Mouse (Mus musculus): ENCODE measurements around the gene Kpna3. TPM values are rescaled to one million over a fixed set of nuclear protein-coding genes. Genes with fewer than 3 reads are reported as not detected.

Gene Kpna3
- polyA plus RNA-seq, 1 experiment from 2014 or later = 22.5 TPM

DNA sequence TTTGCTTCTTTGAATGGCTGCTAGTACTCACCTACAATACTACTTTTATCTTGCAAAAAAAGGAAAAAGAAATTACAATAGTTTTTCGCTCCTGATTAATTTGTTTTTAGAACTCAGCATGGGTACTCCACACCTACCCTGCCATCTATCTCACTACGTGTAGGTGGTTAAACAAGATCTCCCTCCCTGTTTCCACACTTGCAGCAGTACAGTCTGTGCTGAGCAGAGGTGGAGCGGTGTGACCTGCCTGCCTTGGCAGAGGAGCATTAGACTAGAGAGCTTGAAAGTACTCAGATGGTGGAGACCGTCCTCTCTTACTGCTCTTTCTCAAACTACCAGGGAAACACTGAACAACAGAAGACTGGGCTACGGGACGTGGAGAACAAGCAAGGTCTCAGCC, 44.9 kb downstream of the Kpna3 start:
- 81% methylated on average over 6 of the region's 6 CpGs for WGBS (ENCODE audit: insufficient replicate concordance)
- no peaks in the 10 kb centered on the region for H3K27me3 ChIP-seq
- H3K9ac ChIP-seq = no peak overlapping the region
- H3K27ac ChIP-seq (replicated peaks) = no peak overlapping the region
- H3K4me2 ChIP-seq = no peak overlapping the region
- no peaks in the 10 kb centered on the region for H3K4me1 ChIP-seq (replicated peaks)
- no peak for ATAC-seq (ENCODE audit: insufficient read depth)
- H3K36me3 ChIP-seq (replicated peaks) = peaks cover 31% of the 10 kb centered on the region
- no peaks in the 10 kb centered on the region for H3K9me3 ChIP-seq (replicated peaks)
- H3K4me3 ChIP-seq (replicated peaks) = no peak overlapping the region

DNA sequence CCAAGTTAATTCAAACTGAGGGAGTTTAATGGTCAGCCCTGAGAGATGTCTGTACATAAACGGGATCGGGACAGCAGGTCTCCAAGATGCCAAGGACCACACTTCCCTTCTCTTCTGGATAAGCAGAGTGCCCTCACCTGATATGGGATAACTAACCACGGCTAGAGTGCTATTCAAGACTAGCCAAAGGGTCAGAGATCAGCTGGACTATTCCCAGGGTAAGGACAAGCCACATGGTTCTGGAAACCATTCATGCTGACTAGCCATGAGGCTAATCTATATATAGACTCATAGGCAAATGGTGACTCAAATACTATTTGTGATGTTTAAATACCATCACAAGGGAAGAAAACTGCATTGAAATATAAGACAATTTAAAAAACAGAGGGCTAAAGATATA, 49.1 kb downstream of the Kpna3 start:
- no peak overlapping the region for H3K27ac ChIP-seq (replicated peaks)
- H3K4me2 ChIP-seq = no peak overlapping the region
- no peak overlapping the region for H3K4me3 ChIP-seq (replicated peaks)
- H3K36me3 ChIP-seq (replicated peaks) = peaks cover 34% of the 10 kb centered on the region
- no peak for ATAC-seq (ENCODE audit: insufficient read depth)
- no peaks in the 10 kb centered on the region for H3K9me3 ChIP-seq (replicated peaks)
- H3K4me1 ChIP-seq (replicated peaks) = no peaks in the 10 kb centered on the region
- H3K9ac ChIP-seq = no peak overlapping the region
- WGBS (ENCODE audit: insufficient replicate concordance) = 72% methylated on average over 3 of the region's 3 CpGs
- H3K27me3 ChIP-seq = no peaks in the 10 kb centered on the region

DNA sequence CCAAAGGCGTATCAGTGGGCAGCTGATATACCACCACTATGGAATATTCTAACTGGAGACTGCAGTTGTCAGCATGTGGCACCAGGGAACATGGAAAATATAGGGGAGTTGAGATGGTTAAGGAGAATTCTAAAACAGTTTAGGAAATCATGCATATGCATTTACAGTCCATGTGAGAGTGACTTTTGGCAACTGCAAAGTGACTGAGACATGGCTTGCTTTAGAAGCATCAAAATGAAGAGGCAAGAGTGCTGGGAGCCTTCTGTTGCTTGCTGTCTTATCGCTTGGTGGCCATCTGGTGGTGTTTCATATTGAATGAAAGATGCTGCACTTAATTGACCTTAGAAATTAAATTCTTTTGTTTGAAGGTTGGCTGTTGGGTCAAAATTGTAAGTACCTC, 72.4 kb downstream of the Kpna3 start:
- Histone ChIP-seq H3K36me3 (replicated peaks) (peaks cover 39% of the 10 kb centered on the region), H3K9me3 (replicated peaks) (no peaks in the 10 kb centered on the region), H3K4me3 (replicated peaks) (no peak overlapping the region), H3K4me2 (no peak overlapping the region), H3K27ac (replicated peaks) (no peak overlapping the region), H3K27me3 (no peaks in the 10 kb centered on the region), H3K4me1 (replicated peaks) (no peaks in the 10 kb centered on the region), H3K9ac (no peak overlapping the region)
- WGBS (ENCODE audit: insufficient replicate concordance) = 79% methylated on average over 2 of the region's 2 CpGs
- ATAC-seq (ENCODE audit: insufficient read depth) = no peak

DNA sequence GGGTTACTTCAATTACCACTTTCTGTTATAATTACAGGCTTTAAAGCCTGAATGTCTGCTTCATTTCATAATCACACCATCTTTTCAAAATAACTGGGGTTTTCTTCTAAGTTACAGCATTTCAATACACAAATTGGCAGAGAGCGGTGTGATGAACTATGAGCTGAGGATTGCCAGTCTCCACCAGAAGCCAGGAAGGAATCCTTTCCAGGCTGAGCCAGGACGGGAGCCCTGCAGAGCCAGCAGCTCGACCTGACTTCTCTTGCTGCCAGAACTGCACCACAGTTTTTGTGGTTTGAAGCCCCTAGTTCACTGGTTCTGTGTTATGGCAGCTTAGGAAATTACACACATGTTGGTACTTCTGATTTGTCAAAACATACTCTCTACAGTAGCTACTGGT, 75.0 kb downstream of the Kpna3 start:
- ATAC-seq (ENCODE audit: insufficient read depth) = no peak

DNA sequence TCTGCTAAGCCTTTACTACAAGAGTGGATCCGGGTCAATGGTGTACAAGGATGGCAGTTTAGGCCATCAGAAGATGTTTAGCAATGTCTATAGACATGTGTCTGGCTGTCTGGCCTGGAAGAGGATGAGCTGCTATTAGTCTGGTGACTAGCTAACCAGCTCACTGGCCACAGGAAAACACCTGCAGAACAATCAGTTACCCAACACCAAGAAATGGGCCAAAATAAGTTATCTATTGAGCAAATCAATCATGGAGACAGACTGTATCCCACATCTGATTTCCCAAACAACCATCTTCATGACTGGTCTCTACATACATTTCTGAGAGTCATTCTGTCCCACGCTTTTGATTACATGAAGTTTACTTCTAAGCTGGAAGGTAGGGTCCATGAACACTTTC, 75.9 kb downstream of the Kpna3 start:
- Histone ChIP-seq H3K9me3 (replicated peaks) (no peaks in the 10 kb centered on the region), H3K4me2 (no peak overlapping the region), H3K27ac (replicated peaks) (no peak overlapping the region), H3K4me3 (replicated peaks) (no peak overlapping the region), H3K36me3 (replicated peaks) (peaks cover 13% of the 10 kb centered on the region), H3K9ac (no peak overlapping the region), H3K4me1 (replicated peaks) (peaks cover 24% of the 10 kb centered on the region), H3K27me3 (no peaks in the 10 kb centered on the region)
- 87% methylated on average over 2 of the region's 2 CpGs for WGBS (ENCODE audit: insufficient replicate concordance)
- ATAC-seq (ENCODE audit: insufficient read depth) = no peak

More for the DNA sequence above, 75.0 kb downstream of the Kpna3 start:
- H3K4me2 ChIP-seq = no peak overlapping the region
- WGBS (ENCODE audit: insufficient replicate concordance) = 81% methylated on average over 3 of the region's 3 CpGs
- peaks cover 22% of the 10 kb centered on the region for H3K4me1 ChIP-seq (replicated peaks)
- H3K9ac ChIP-seq = no peak overlapping the region
- H3K4me3 ChIP-seq (replicated peaks) = no peak overlapping the region
- no peak overlapping the region for H3K27ac ChIP-seq (replicated peaks)
- H3K27me3 ChIP-seq = no peaks in the 10 kb centered on the region
- H3K9me3 ChIP-seq (replicated peaks) = no peaks in the 10 kb centered on the region
- H3K36me3 ChIP-seq (replicated peaks) = peaks cover 15% of the 10 kb centered on the region

DNA sequence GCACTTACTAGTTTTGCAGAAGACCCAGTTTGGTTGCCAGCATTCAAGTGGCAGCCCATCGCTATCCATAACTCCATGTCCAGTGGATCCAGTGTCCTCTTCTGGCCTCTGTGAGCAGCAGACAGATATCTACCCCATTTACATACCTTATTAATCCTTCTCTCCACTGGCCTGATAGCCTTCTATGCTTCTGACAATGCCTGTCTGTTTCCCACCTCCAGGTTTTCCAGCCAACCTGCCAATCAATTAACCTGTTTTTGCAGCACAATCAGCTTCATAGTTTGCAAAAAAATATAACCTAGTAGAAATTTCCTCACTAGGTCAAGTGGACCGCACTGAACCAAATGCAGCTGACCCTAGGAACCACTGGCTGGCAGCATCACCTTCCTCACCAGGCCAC, 77.4 kb downstream of the Kpna3 start:
- Histone ChIP-seq H3K27me3 (no peaks in the 10 kb centered on the region), H3K4me2 (no peak overlapping the region), H3K4me1 (replicated peaks) (peaks cover 24% of the 10 kb centered on the region), H3K36me3 (replicated peaks) (peaks cover 10% of the 10 kb centered on the region), H3K4me3 (replicated peaks) (no peak overlapping the region), H3K9me3 (replicated peaks) (no peaks in the 10 kb centered on the region), H3K9ac (no peak overlapping the region), H3K27ac (replicated peaks) (no peak overlapping the region)
- 85% methylated on average over 2 of the region's 2 CpGs for WGBS (ENCODE audit: insufficient replicate concordance)
- ATAC-seq (ENCODE audit: insufficient read depth) = no peak

DNA sequence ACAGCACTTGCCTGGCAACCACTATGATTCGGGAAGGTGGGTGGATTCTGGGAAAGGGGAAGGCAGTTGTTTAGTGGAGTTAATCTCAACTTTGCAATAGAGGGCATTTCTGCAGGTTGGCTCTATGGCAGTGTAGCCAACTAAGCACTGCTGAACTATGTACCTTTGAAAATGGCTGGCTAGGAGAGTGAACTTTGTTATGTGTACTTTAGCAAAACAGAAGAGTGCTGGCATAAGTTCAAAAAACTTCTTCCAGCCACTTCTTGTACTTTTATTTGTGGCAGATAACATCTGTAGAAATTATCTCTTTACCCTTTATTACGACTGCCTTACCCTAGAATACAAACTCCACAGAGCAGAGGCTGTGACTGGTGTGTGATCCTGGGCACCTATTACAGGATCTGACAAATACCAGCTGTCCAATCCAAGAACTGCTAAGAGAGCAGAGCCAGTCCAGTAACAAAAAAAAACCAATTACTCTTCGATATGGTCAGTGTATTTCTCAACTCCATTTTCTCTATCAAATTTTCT, 78.6 kb downstream of the Kpna3 start:
- H3K4me3 ChIP-seq (replicated peaks) = peak overlapping the region; percentile 72; the same call in 1 of the 2 replicates
- WGBS (ENCODE audit: insufficient replicate concordance) = 44% methylated on average over 3 of the region's 3 CpGs
- H3K36me3 ChIP-seq (replicated peaks) = peaks cover 3% of the 10 kb centered on the region
- peaks cover 24% of the 10 kb centered on the region for H3K4me1 ChIP-seq (replicated peaks)
- H3K27ac ChIP-seq (replicated peaks) = peak overlapping the region; percentile 82
- peak overlapping the region; percentile 93 for H3K4me2 ChIP-seq
- H3K9me3 ChIP-seq (replicated peaks) = no peaks in the 10 kb centered on the region
- no peaks in the 10 kb centered on the region for H3K27me3 ChIP-seq
- no peak for ATAC-seq (ENCODE audit: insufficient read depth)
- no peak overlapping the region for H3K9ac ChIP-seq

DNA sequence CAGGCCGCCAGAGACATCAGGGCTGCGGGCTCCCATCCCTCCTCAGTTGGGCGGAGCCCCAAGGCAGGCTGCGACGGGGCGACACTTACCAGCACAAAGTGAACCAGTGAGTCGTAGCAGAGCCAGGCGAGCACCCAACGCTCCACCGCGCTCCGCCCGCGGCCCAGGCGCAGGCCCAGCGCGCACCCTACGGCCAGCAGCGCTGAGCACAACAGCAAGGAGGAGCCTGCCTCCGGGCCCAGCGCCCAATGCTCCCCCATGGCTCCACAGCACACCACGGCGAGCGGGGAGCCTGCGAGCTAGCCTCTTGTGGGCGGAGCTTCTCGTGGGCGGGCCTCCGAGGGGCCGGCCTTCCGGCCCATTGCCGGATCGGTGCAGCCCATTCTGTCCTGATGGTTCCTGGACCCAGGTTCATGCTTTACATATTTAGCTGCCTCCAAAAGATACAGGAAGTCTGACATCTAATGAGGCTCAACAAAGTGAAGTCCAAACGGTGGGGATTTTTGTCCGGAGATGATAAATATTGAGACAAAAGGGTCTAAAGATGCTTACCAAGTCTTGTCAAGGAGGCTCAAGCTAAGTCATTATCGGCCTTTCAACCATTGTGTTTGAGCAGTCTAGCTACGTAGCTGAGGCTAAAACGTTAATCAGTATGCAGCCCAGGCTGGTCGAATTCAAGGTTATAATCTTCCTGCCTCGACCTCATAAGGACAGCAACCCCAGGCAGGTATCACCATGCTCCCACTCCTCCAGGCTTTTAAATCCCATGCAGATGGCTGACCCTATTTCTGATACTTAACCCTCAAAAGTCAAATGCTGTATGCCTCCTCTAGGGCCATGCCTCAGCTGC, 79.3 kb downstream of the Kpna3 start, which contains the start of gene Ebpl:
Ebpl (minus strand) TSS at position 309 of the 850 bp plus-strand sequence.
- Histone ChIP-seq H3K27ac (replicated peaks) (peak within 1 kb of the TSS; percentile 82), H3K4me1 (replicated peaks) (peaks cover 24% of the 10 kb centered on the region), H3K27me3 (no peaks in the 10 kb centered on the region), H3K4me3 (replicated peaks) (peak within 1 kb of the TSS; percentile 72), H3K9ac (peak within 1 kb of the TSS; percentile 70), H3K36me3 (replicated peaks) (peaks cover 2% of the 10 kb centered on the region), H3K4me2 (peak within 1 kb of the TSS; percentile 93), H3K9me3 (replicated peaks) (no peaks in the 10 kb centered on the region)
- ATAC-seq (ENCODE audit: insufficient read depth) = peak; percentile 94
- WGBS (ENCODE audit: insufficient replicate concordance) = under 1% methylated on average over 40 of the region's 40 CpGs

DNA sequence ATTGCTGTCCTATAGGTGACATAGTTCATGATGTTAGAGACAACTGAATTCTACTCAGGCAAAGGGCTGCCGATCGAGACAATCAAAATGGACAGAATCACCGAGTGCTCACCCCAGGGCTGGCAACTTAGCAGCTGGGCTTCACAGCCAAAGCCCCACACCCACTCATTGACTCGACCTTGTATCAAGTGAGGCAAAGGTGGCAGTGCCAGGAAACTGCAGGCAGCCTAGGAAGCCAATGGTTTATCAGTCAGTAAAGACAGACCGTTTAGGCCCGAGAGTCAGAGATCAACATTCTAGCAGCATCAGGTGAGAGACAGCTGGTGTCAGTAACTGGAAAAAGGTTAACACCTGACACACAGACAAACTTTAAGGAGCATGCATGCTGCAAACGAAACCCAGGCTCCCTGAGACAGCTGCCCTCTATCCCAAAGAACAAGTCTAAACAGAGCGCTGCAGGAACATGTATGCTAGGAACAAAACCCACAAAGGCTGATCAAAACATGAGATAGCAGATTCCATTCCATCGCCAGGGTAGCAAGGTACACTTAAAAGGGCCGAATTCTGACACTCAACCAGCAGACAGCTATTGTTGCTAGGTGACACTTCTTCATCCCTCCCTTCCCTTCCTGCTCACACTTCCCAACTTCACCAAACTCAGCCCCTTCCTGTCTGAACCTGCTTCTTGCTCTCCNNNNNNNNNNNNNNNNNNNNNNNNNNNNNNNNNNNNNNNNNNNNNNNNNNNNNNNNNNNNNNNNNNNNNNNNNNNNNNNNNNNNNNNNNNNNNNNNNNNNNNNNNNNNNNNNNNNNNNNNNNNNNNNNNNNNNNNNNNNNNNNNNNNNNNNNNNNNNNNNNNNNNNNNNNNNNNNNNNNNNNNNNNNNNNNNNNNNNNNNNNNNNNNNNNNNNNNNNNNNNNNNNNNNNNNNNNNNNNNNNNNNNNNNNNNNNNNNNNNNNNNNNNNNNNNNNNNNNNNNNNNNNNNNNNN, 85.1 kb downstream of the Kpna3 start:
- H3K27ac ChIP-seq (replicated peaks) = no peak overlapping the region
- 51% methylated on average over 10 of the region's 10 CpGs for WGBS (ENCODE audit: insufficient replicate concordance)
- no peak for ATAC-seq (ENCODE audit: insufficient read depth)

DNA sequence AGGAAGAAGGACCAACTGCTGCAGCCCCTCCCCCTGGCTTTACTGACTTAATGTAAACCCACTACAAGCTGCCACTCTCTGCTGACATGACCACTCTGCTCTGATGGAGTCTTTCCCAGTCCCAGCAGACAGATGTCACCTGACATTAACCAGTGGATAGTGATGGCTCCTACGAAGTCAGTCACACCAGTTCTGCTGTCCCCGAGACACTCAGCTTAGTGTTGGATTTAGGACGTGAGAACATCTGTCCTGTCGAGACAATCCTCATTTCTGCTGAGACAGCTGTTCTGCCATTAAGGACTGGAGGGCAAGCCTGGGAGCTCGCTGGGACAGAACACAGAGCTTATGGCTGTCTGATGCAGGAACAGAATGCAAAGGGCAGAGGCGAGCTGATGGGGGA, 88.9 kb downstream of the Kpna3 start:
- Histone ChIP-seq H3K9ac (no peak overlapping the region), H3K4me2 (no peak overlapping the region), H3K27ac (replicated peaks) (no peak overlapping the region), H3K4me1 (replicated peaks) (no peaks in the 10 kb centered on the region; the same call in 1 of the 2 replicates), H3K36me3 (replicated peaks) (no peaks in the 10 kb centered on the region), H3K9me3 (replicated peaks) (no peaks in the 10 kb centered on the region), H3K27me3 (no peaks in the 10 kb centered on the region), H3K4me3 (replicated peaks) (no peak overlapping the region)
- 62% methylated on average over 6 of the region's 6 CpGs for WGBS (ENCODE audit: insufficient replicate concordance)
- no peak for ATAC-seq (ENCODE audit: insufficient read depth)

More for the DNA sequence above, 85.1 kb downstream of the Kpna3 start:
- Histone ChIP-seq H3K4me1 (replicated peaks) (peaks cover under 1% of the 10 kb centered on the region; the same call in 1 of the 2 replicates), H3K4me2 (no peak overlapping the region), H3K9me3 (replicated peaks) (no peaks in the 10 kb centered on the region), H3K9ac (no peak overlapping the region), H3K27me3 (no peaks in the 10 kb centered on the region), H3K36me3 (replicated peaks) (no peaks in the 10 kb centered on the region), H3K4me3 (replicated peaks) (no peak overlapping the region)

DNA sequence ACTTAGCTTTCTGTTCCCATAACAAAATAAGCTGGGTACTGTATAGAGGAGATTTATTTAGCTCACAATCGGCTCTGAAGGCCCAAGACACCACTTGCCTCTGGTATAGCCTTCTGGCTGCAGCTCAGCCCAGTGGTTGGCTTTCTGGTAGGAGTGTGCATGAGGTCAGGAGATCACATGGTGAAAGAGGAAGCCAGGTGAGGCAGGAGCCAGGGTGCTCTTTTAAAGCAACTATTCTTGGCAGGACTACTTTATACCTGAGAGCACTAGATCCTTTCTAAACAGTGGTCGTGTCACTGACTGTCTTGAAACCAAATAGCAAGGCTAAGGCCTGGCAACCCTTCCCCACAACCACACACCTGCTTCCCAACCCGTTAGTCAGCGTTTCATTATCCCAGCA, 89.8 kb downstream of the Kpna3 start:
- Histone ChIP-seq H3K4me2 (no peak overlapping the region), H3K36me3 (replicated peaks) (no peaks in the 10 kb centered on the region), H3K9me3 (replicated peaks) (no peaks in the 10 kb centered on the region), H3K27me3 (no peaks in the 10 kb centered on the region), H3K4me3 (replicated peaks) (no peak overlapping the region), H3K4me1 (replicated peaks) (no peaks in the 10 kb centered on the region; the same call in 1 of the 2 replicates), H3K27ac (replicated peaks) (no peak overlapping the region), H3K9ac (no peak overlapping the region)
- ATAC-seq (ENCODE audit: insufficient read depth) = no peak
- 62% methylated on average over 4 of the region's 4 CpGs for WGBS (ENCODE audit: insufficient replicate concordance)

Measured in liver, embryonic 15.5 days (tissue).